Mouse (Mus musculus): ENCODE measurements at regions not wholly inside any gene's neighbourhood (a gene's known extent, or its start where the extent isn't known, plus 50 kb on each side); places are given as distances from the start of the nearest gene placed in this dataset.

- DNase-seq: peak in 1 of 2 experiments; percentile 1
These were observed 112.0 kb upstream of the Btbd35f4 start for GRCm38 (mm10) chrX:4688291-4688690.

Measured in heart, adult 18-20 months (tissue).